Mouse (Mus musculus) olfactory bulb, adult 2 months (tissue): Measurements from ENCODE around the gene Olfr314.

ENCODE experiments used
- CTCF ChIP-seq: fragments of 200-500 bp; IDR thresholded peaks from 2 replicates; pipeline ENCODE4 v1.5.1; 2012; ENCODE audit warnings: low read depth, mild to moderate bottlenecking, low read length, moderate library complexity; ENCODE audit not compliant: insufficient read depth
- POLR2A ChIP-seq: fragments of 200-500 bp; IDR thresholded peaks from 2 replicates; pipeline ENCODE4 v1.6.1; 2012; ENCODE audit warnings: mild to moderate bottlenecking, low read depth, low read length, moderate library complexity; ENCODE audit not compliant: insufficient read depth

DNA sequence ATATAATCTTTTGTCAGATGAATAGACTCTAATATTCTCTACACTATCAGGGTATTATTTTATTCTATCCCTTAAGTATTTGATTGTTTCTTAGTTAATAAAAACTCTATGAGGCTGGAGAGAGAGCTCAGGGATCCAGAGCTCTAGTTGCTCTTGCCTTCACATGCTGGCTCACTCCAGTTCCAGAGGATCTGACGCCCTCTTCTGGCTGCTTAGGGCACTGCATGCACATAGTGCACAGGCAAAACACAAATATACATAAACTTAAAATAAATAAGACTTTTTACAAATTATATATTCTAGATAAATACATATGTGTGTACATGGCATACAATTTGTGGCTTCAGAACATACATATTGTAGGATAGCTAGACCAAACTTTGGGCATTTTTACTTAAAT, 29.2 kb downstream of the Olfr314 start:
- TF ChIP-seq CTCF: no peak
- no peak for TF ChIP-seq POLR2A
